Mouse (Mus musculus) lung, adult 18-20 months (tissue): ENCODE data around the gene Susd5.
A peak's percentile ranks its signal among the peaks of the same experiment; 100 is the strongest.

Experiments used
- DNase-seq, 2 experiments: peaks; one replicate each; pipeline ENCODE4 v3.0.0; 2022; ENCODE audit warnings: mixed read lengths in 2 of 2

Gene Susd5

GRCm38 (mm10) chr9:114057090-114057796 is at the start of gene Susd5:
Susd5 (plus strand) TSS chr9:114057140.
- no peak for DNase-seq

- no peak for DNase-seq
These were observed 49.0 kb upstream of the Susd5 start for GRCm38 (mm10) chr9:114007850-114008350.

GRCm38 (mm10) chr9:114009526-114009925 is 47.4 kb upstream of the Susd5 start:
- DNase-seq = no peak

GRCm38 (mm10) chr9:114011203-114011602 is 45.7 kb upstream of the Susd5 start:
- no peak for DNase-seq

- DNase-seq = no peak
These were observed 42.9 kb upstream of the Susd5 start for GRCm38 (mm10) chr9:114014034-114014433.

GRCm38 (mm10) chr9:114015724-114016123 is 41.2 kb upstream of the Susd5 start:
- no peak for DNase-seq

- no peak for DNase-seq
These were observed 40.5 kb upstream of the Susd5 start for GRCm38 (mm10) chr9:114016402-114016801.

- DNase-seq = no peak
These were observed 37.8 kb upstream of the Susd5 start for GRCm38 (mm10) chr9:114019012-114019762.

GRCm38 (mm10) chr9:114022141-114022540 is 34.8 kb upstream of the Susd5 start:
- DNase-seq = no peak

GRCm38 (mm10) chr9:114025182-114025581 is 31.8 kb upstream of the Susd5 start:
- no peak for DNase-seq

GRCm38 (mm10) chr9:114025846-114026245 is 31.1 kb upstream of the Susd5 start:
- DNase-seq = no peak

- DNase-seq = peak; percentile 73 to 80
These were observed 30.5 kb upstream of the Susd5 start for GRCm38 (mm10) chr9:114026261-114026934.

- DNase-seq = no peak
These were observed 16.0 kb upstream of the Susd5 start for GRCm38 (mm10) chr9:114040945-114041344.

GRCm38 (mm10) chr9:114042490-114042889 is 14.4 kb upstream of the Susd5 start:
- DNase-seq = no peak

- no peak for DNase-seq
These were observed 12.5 kb upstream of the Susd5 start for GRCm38 (mm10) chr9:114044446-114044845.

- DNase-seq = no peak
These were observed 10.9 kb upstream of the Susd5 start, which contains the start of gene Fbxl2 for GRCm38 (mm10) chr9:114046028-114046427. Fbxl2 (minus strand) TSS chr9:114046191.

- DNase-seq = no peak
These were observed 10.3 kb upstream of the Susd5 start for GRCm38 (mm10) chr9:114046676-114047075.

- DNase-seq = no peak
These were observed 6.8 kb upstream of the Susd5 start for GRCm38 (mm10) chr9:114050106-114050505.

- DNase-seq = no peak
These were observed 6.2 kb upstream of the Susd5 start for GRCm38 (mm10) chr9:114050778-114051177.

GRCm38 (mm10) chr9:114052031-114052430 is 4.9 kb upstream of the Susd5 start:
- no peak for DNase-seq

- no peak for DNase-seq
These were observed 4.1 kb upstream of the Susd5 start for GRCm38 (mm10) chr9:114052866-114053265.

- DNase-seq = no peak
These were observed 11.6 kb downstream of the Susd5 start for GRCm38 (mm10) chr9:114068494-114069053.

GRCm38 (mm10) chr9:114069372-114069771 is 12.4 kb downstream of the Susd5 start:
- no peak for DNase-seq
